Mouse (Mus musculus): ENCODE measurements around the gene Capn10.

- TF ChIP-seq POLR2A (IDR thresholded peaks at IDR 0.05; ENCODE audit: low read depth, low read length) (peak; percentile 94), CTCF (conservative IDR thresholded peaks at IDR 0.05 in 1 of 2, IDR thresholded peaks at IDR 0.05 in 1 of 2; ENCODE audit: low read depth in 2 of 2, low read length in 2 of 2) (no peak), NRF1 (IDR thresholded peaks at IDR 0.05; ENCODE audit: low read depth, low read length) (peak; percentile 60; the same call in 1 of the 2 replicates), GABPA (IDR thresholded peaks at IDR 0.05; ENCODE audit: insufficient replicate concordance, low read depth, low read length) (no peak), EP300 (IDR thresholded peaks at IDR 0.05; ENCODE audit: low read length) (no peak), UBTF (IDR thresholded peaks at IDR 0.05; ENCODE audit: low read depth, low read length) (no peak), KAT2A (IDR thresholded peaks at IDR 0.05; ENCODE audit: insufficient replicate concordance, low read length) (peak; percentile 89; the same call in 1 of the 2 replicates), ZNF384 (IDR thresholded peaks at IDR 0.05; ENCODE audit: low read depth, low read length) (no peak), MAX (IDR thresholded peaks at IDR 0.05; ENCODE audit: low read length) (no peak; the same call in none of the 2 replicates), SIN3A (IDR thresholded peaks at IDR 0.05; ENCODE audit: low read length) (peak; percentile 96)
These were observed at the start of gene Capn10 for GRCm38 (mm10) chr1:92934182-92934827.

All from CH12.LX (cell line).